Mouse (Mus musculus): ENCODE results near the gene Mertk. TPM values are rescaled to one million over a fixed set of nuclear protein-coding genes. Genes with fewer than 3 reads are reported as not detected.
"Not testable (repeated sequence)": the region's sequence is repeated elsewhere in the genome, so short reads cannot be mapped to it uniquely, and the experiment has no call there.

The Mertk gene
- total and polyA plus RNA-seq, 2 experiments from 2014 or later = 2.0 to 7.7 TPM

- 77% methylated on average over 4 of the region's 4 CpGs for WGBS
- H3K4me3 ChIP-seq (ENCODE audit: low read depth, low read length) = no peak overlapping the region
- no peak for TF ChIP-seq CTCF (IDR thresholded peaks at IDR 0.05)
- no peak overlapping the region for H3K27ac ChIP-seq (ENCODE audit: low read depth, low read length)
- no peak overlapping the region for H3K4me2 ChIP-seq (ENCODE audit: low read depth, low read length, poor library complexity, severe bottlenecking)
- no peak for DNase-seq (ENCODE audit: low spot score)
- no peak overlapping the region for H3K9ac ChIP-seq (replicated peaks; ENCODE audit: low read length, poor library complexity, severe bottlenecking)
- no peaks in the 10 kb centered on the region for H3K9me3 ChIP-seq (ENCODE audit: low read length)
- H3K27me3 ChIP-seq (ENCODE audit: insufficient read depth, low read length) = 0 out of 2 replicates have a peak, but pooled peaks cover 8% of the 10 kb centered on the region
- no peaks in the 10 kb centered on the region for H3K36me3 ChIP-seq (ENCODE audit: insufficient read depth, low read length)
- 0 out of 2 replicates have a peak, but pooled peaks cover 4% of the 10 kb centered on the region for H3K4me1 ChIP-seq (ENCODE audit: insufficient read depth, low read length)
- ATAC-seq (ENCODE audit: low FRiP score) = no peak
Observed at GRCm38 (mm10) chr2:128693236-128693635, 5.5 kb upstream of the Mertk start.

GRCm38 (mm10) chr2:128693828-128694227, 4.9 kb upstream of the Mertk start:
- 89% methylated on average over 2 of the region's 3 CpGs for WGBS
- H3K9me3 ChIP-seq (ENCODE audit: low read length); H3K36me3 ChIP-seq (ENCODE audit: insufficient read depth, low read length); H3K4me2 ChIP-seq (ENCODE audit: low read depth, low read length, poor library complexity, severe bottlenecking); H3K9ac ChIP-seq (replicated peaks; ENCODE audit: low read length, poor library complexity, severe bottlenecking); ATAC-seq (ENCODE audit: low FRiP score); H3K4me3 ChIP-seq (ENCODE audit: low read depth, low read length); DNase-seq (ENCODE audit: low spot score); H3K27ac ChIP-seq (ENCODE audit: low read depth, low read length); H3K4me1 ChIP-seq (ENCODE audit: insufficient read depth, low read length): not testable (repeated sequence)
- 0 out of 2 replicates have a peak, but pooled peaks cover 11% of the 10 kb centered on the region for H3K27me3 ChIP-seq (ENCODE audit: insufficient read depth, low read length)

- ATAC-seq (ENCODE audit: low FRiP score) = no peak
- Histone ChIP-seq H3K27me3 (ENCODE audit: insufficient read depth, low read length) (0 out of 2 replicates have a peak, but pooled peaks cover 12% of the 10 kb centered on the region), H3K4me1 (ENCODE audit: insufficient read depth, low read length) (0 out of 2 replicates have a peak, but pooled peaks cover 4% of the 10 kb centered on the region), H3K36me3 (ENCODE audit: insufficient read depth, low read length) (no peaks in the 10 kb centered on the region), H3K27ac (ENCODE audit: low read depth, low read length) (no peak overlapping the region), H3K4me2 (ENCODE audit: low read depth, low read length, poor library complexity, severe bottlenecking) (no peak overlapping the region), H3K9me3 (ENCODE audit: low read length) (no peaks in the 10 kb centered on the region), H3K4me3 (ENCODE audit: low read depth, low read length) (no peak overlapping the region), H3K9ac (replicated peaks; ENCODE audit: low read length, poor library complexity, severe bottlenecking) (no peak overlapping the region)
- TF ChIP-seq CTCF (IDR thresholded peaks at IDR 0.05) = peak; percentile 48
- no peak for DNase-seq (ENCODE audit: low spot score)
Observed at GRCm38 (mm10) chr2:128694548-128694947, 4.2 kb upstream of the Mertk start.

- no peak for TF ChIP-seq CTCF (IDR thresholded peaks at IDR 0.05)
- 81% methylated on average over 3 of the region's 3 CpGs for WGBS
- H3K4me3 ChIP-seq (ENCODE audit: low read depth, low read length) = no peak overlapping the region
- H3K27me3 ChIP-seq (ENCODE audit: insufficient read depth, low read length) = 0 out of 2 replicates have a peak, but pooled peaks cover 12% of the 10 kb centered on the region
- H3K36me3 ChIP-seq (ENCODE audit: insufficient read depth, low read length) = no peaks in the 10 kb centered on the region
- DNase-seq (ENCODE audit: low spot score) (no peak), ATAC-seq (ENCODE audit: low FRiP score) (no peak)
- H3K9ac ChIP-seq (replicated peaks; ENCODE audit: low read length, poor library complexity, severe bottlenecking) = no peak overlapping the region
- no peak overlapping the region for H3K4me2 ChIP-seq (ENCODE audit: low read depth, low read length, poor library complexity, severe bottlenecking)
- H3K4me1 ChIP-seq (ENCODE audit: insufficient read depth, low read length) = 0 out of 2 replicates have a peak, but pooled peaks cover 4% of the 10 kb centered on the region
- no peaks in the 10 kb centered on the region for H3K9me3 ChIP-seq (ENCODE audit: low read length)
- no peak overlapping the region for H3K27ac ChIP-seq (ENCODE audit: low read depth, low read length)
Observed at GRCm38 (mm10) chr2:128696426-128696825, 2.3 kb upstream of the Mertk start.

- Histone ChIP-seq H3K4me2 (ENCODE audit: low read depth, low read length, poor library complexity, severe bottlenecking) (no peak overlapping the region), H3K9me3 (ENCODE audit: low read length) (no peaks in the 10 kb centered on the region), H3K27ac (ENCODE audit: low read depth, low read length) (no peak overlapping the region), H3K4me1 (ENCODE audit: insufficient read depth, low read length) (0 out of 2 replicates have a peak, but pooled peaks cover 4% of the 10 kb centered on the region), H3K36me3 (ENCODE audit: insufficient read depth, low read length) (no peaks in the 10 kb centered on the region), H3K27me3 (ENCODE audit: insufficient read depth, low read length) (0 out of 2 replicates have a peak, but pooled peaks cover 12% of the 10 kb centered on the region), H3K9ac (replicated peaks; ENCODE audit: low read length, poor library complexity, severe bottlenecking) (no peak overlapping the region), H3K4me3 (ENCODE audit: low read depth, low read length) (no peak overlapping the region)
- ATAC-seq (ENCODE audit: low FRiP score) = no peak
- WGBS = 96% methylated on average over 1 of the region's 1 CpGs
- DNase-seq (ENCODE audit: low spot score) = no peak
- no peak for TF ChIP-seq CTCF (IDR thresholded peaks at IDR 0.05)
Observed at GRCm38 (mm10) chr2:128697047-128697446, 1.7 kb upstream of the Mertk start.

GRCm38 (mm10) chr2:128697566-128697965, 1.2 kb upstream of the Mertk start:
- Histone ChIP-seq H3K4me1 (ENCODE audit: insufficient read depth, low read length) (0 out of 2 replicates have a peak, but pooled peaks cover 4% of the 10 kb centered on the region), H3K4me3 (ENCODE audit: low read depth, low read length) (peak overlapping the region; percentile 50), H3K27me3 (ENCODE audit: insufficient read depth, low read length) (0 out of 2 replicates have a peak, but pooled peaks cover 12% of the 10 kb centered on the region), H3K9ac (replicated peaks; ENCODE audit: low read length, poor library complexity, severe bottlenecking) (no peak overlapping the region), H3K4me2 (ENCODE audit: low read depth, low read length, poor library complexity, severe bottlenecking) (peak overlapping the region; percentile 95), H3K36me3 (ENCODE audit: insufficient read depth, low read length) (no peaks in the 10 kb centered on the region), H3K27ac (ENCODE audit: low read depth, low read length) (no peak overlapping the region), H3K9me3 (ENCODE audit: low read length) (no peaks in the 10 kb centered on the region)
- no peak for TF ChIP-seq CTCF (IDR thresholded peaks at IDR 0.05)
- ATAC-seq (ENCODE audit: low FRiP score) (no peak), DNase-seq (ENCODE audit: low spot score) (no peak)
- WGBS = 48% methylated on average over 5 of the region's 5 CpGs

Measured in midbrain, postnatal 0 days (tissue).